Mouse (Mus musculus) heart, embryonic 16.5 days (tissue): ENCODE results near the gene Tbx15. TPM values are rescaled to one million over a fixed set of nuclear protein-coding genes. Genes with fewer than 3 reads are reported as not detected.

Source experiments
- ATAC-seq: fragments of 200-750 bp; cut with Nextera tagmentation; replicated peaks from 2 replicates; pipeline ENCODE4 v1.8.0; 2017; ENCODE audit warnings: moderate number of reproducible peaks; ENCODE audit not compliant: insufficient read depth, low FRiP score; ENCODE audit errors: extremely low read depth
- H3K27ac ChIP-seq: fragments of 300-500 bp; sonication (generic); 2 replicates; pipeline ENCODE4 v1.5.1; 2014; ENCODE audit warnings: mild to moderate bottlenecking, low read length, control low read depth, moderate library complexity
- H3K27me3 ChIP-seq: fragments of 300-500 bp; sonication (generic); 2 replicates; pipeline ENCODE4 v1.6.1; 2014; ENCODE audit warnings: low read length, mixed read lengths; ENCODE audit not compliant: control insufficient read depth, insufficient read depth
- H3K36me3 ChIP-seq: fragments of 300-500 bp; sonication (generic); 2 replicates; pipeline ENCODE4 v1.6.1; 2014; ENCODE audit not compliant: control insufficient read depth, insufficient read depth
- H3K4me1 ChIP-seq: fragments of 300-500 bp; sonication (generic); 2 replicates; pipeline ENCODE4 v1.6.1; 2014; ENCODE audit warnings: low read length, mixed read lengths; ENCODE audit not compliant: control insufficient read depth, insufficient read depth
- H3K4me2 ChIP-seq: fragments of 300-500 bp; sonication (generic); 2 replicates; pipeline ENCODE4 v1.6.1; 2014; ENCODE audit warnings: low read depth, mild to moderate bottlenecking, control low read depth, low read length
- H3K4me3 ChIP-seq: fragments of 300-500 bp; sonication (generic); 2 replicates; pipeline ENCODE4 v1.5.1; 2014; ENCODE audit warnings: mild to moderate bottlenecking, control low read depth, low read length
- H3K9ac ChIP-seq: fragments of 300-500 bp; sonication (generic); 2 replicates; pipeline ENCODE4 v1.6.1; 2014; ENCODE audit warnings: low read length, control low read depth
- H3K9me3 ChIP-seq: fragments of 300-500 bp; sonication (generic); replicated peaks from 2 replicates; pipeline ENCODE4 v1.6.1; 2016; ENCODE audit warnings: low read length; ENCODE audit not compliant: control insufficient read depth
- WGBS: fragments of 180-500 bp; shearing (Covaris S2); extraction: QIAGEN DNeasy Blood & Tissue Kit; methylation state at CpG from one replicate; pipeline ENCODE4 v1.1.7; 2014; 5-methylcytosine and 5-hydroxymethylcytosine counted together
- polyA plus RNA-seq: library from polyadenylated mRNA; unstranded; fragments of >200 nt; fragmentation: Nextera tagmentation; extraction: Ambion mirVana; gene quantifications from 2 replicates; pipeline ENCODE4 v1.2.1, GENCODE M21; 2015

Tbx15 gene
- polyA plus RNA-seq, 1 experiment from 2014 or later, result 0.12 TPM

GRCm38 (mm10) chr3:99235116-99235803 lies 4.9 kb upstream of the Tbx15 start:
- Histone ChIP-seq H3K27me3 (peaks cover 55% of the 10 kb centered on the region), H3K4me1 (peaks cover 8% of the 10 kb centered on the region), H3K27ac (no peak overlapping the region), H3K36me3 (no peaks in the 10 kb centered on the region), H3K9me3 (no peaks in the 10 kb centered on the region), H3K4me3 (no peak overlapping the region), H3K9ac (no peak overlapping the region), H3K4me2 (no peak overlapping the region)
- 9% methylated on average over 23 of the region's 23 CpGs for WGBS
- ATAC-seq, result no peak

DNA sequence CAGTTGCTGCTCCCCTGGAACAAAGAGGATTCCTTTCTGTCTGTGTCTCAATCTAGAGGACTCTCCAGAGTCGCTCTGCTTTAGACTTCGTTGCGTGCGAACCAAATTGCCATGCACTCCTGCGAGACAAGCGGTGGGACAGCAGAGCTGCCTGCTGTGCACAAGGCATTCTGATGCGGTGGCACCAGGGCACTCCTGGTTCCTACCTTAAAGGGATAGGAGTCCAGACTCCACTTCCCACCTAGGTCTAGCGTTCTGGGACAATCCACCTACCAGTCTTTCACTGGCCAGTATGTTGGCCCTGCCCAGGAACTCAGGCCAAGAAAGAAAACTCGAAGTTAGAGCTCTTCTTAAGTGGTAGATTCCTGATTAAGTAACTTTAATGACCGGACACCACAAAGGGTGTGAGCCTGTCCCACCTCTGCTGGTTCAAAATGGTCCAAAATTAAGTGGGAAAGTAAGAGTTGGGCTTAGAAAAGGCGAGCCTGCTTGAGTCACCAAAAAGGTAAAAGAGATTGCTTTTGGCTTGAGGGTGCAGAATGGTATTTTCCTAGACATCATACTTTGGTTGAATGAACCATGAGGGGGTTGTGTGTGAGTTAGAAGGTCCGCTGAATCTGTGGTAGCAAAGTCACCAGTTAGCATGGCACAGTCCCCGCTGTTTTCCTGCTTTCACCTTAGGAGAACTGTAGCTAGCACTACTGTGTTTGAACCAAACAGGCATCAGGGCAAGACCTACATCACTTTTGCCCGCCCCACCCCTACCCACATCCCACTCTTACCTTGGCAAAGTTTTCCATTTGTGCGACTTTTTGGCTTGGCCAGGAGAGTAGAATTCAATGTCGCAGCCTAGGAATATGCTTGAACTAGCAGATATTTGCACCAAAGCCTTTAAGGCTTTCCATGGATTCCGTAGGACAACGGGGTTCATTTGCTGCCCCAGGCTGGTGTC lies 4.1 kb upstream of the Tbx15 start:
- no peaks in the 10 kb centered on the region for H3K36me3 ChIP-seq
- H3K9ac ChIP-seq, result no peak overlapping the region
- H3K27me3 ChIP-seq, result peaks cover 56% of the 10 kb centered on the region
- no peak overlapping the region for H3K4me3 ChIP-seq
- H3K4me2 ChIP-seq, result no peak overlapping the region
- peaks cover 8% of the 10 kb centered on the region for H3K4me1 ChIP-seq
- no peak overlapping the region for H3K27ac ChIP-seq
- 6% methylated on average over 18 of the region's 18 CpGs for WGBS
- ATAC-seq, result no peak
- no peaks in the 10 kb centered on the region for H3K9me3 ChIP-seq

GRCm38 (mm10) chr3:99238691-99239090 lies 1.5 kb upstream of the Tbx15 start:
- H3K27ac ChIP-seq, result no peak overlapping the region
- H3K4me1 ChIP-seq, result peaks cover 5% of the 10 kb centered on the region
- H3K9me3 ChIP-seq, result no peaks in the 10 kb centered on the region
- peaks cover 81% of the 10 kb centered on the region for H3K27me3 ChIP-seq
- no peak overlapping the region for H3K9ac ChIP-seq
- H3K4me2 ChIP-seq, result no peak overlapping the region
- ATAC-seq, result no peak
- H3K36me3 ChIP-seq, result no peaks in the 10 kb centered on the region
- 13% methylated on average over 1 of the region's 1 CpGs for WGBS
- H3K4me3 ChIP-seq, result no peak overlapping the region

- Histone ChIP-seq H3K27ac (no peak overlapping the region), H3K27me3 (peaks cover 84% of the 10 kb centered on the region), H3K9me3 (no peaks in the 10 kb centered on the region), H3K4me3 (no peak overlapping the region), H3K36me3 (no peaks in the 10 kb centered on the region), H3K9ac (no peak overlapping the region), H3K4me1 (peaks cover under 1% of the 10 kb centered on the region; the same call in 1 of the 2 replicates), H3K4me2 (no peak overlapping the region)
- WGBS, result 3% methylated on average over 20 of the region's 20 CpGs
- ATAC-seq, result no peak
Measured at GRCm38 (mm10) chr3:99239301-99240045, 708 bp upstream of the Tbx15 start.

GRCm38 (mm10) chr3:99240811-99241738 lies 894 bp downstream of the Tbx15 start:
- H3K9ac ChIP-seq, result no peak overlapping the region
- H3K36me3 ChIP-seq, result no peaks in the 10 kb centered on the region
- ATAC-seq, result no peak
- H3K4me3 ChIP-seq, result peak overlapping the region; percentile 32
- WGBS, result 1% methylated on average over 50 of the region's 50 CpGs
- H3K4me2 ChIP-seq, result peak overlapping the region; percentile 46
- peaks cover 85% of the 10 kb centered on the region for H3K27me3 ChIP-seq
- H3K27ac ChIP-seq, result no peak overlapping the region
- no peaks in the 10 kb centered on the region for H3K4me1 ChIP-seq
- no peaks in the 10 kb centered on the region for H3K9me3 ChIP-seq

DNA sequence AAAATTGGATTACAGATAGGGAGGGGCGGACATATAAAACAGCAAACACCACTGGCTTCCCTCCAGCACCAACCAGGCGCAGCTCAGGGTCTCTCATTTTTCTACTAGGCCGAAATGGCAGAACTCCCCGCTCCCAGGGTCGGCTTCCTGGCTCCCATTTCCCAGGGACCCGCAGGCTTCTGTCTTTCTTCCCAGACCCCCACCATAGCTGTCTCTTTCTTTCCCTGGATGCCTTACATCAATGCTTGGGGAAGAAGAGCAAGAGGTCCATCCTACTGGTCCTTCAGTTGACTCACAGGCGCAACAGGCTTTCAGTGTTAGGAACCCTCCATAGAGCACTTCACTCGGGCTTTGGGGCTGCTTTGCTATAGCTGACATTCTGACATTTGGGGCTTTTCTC lies 2.3 kb downstream of the Tbx15 start:
- WGBS, result 10% methylated on average over 8 of the region's 8 CpGs
- no peaks in the 10 kb centered on the region for H3K4me1 ChIP-seq
- H3K27ac ChIP-seq, result no peak overlapping the region
- H3K9ac ChIP-seq, result no peak overlapping the region
- no peaks in the 10 kb centered on the region for H3K9me3 ChIP-seq
- H3K4me2 ChIP-seq, result no peak overlapping the region
- H3K27me3 ChIP-seq, result peaks cover 91% of the 10 kb centered on the region
- ATAC-seq, result no peak
- H3K4me3 ChIP-seq, result no peak overlapping the region
- H3K36me3 ChIP-seq, result no peaks in the 10 kb centered on the region

DNA sequence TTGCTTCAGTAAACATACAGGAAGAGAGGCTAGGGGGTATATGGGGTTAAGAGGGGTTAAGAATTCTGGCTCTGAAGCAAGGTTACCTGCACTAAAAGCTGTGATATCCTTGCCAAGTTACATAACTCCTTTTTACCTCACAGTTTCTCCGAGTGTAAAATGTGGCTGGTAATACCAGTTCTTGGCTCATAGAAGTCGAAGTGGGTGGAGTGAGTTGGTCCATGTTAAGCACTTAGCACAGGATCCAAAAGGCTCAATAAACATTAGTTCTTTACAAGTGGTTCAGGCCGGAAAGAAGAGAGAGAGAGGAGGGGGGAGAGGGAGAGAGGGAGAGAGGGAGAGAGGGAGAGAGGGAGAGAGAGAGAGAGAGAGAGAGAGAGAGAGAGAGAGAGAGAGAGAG lies 5.2 kb downstream of the Tbx15 start:
- Histone ChIP-seq H3K4me1 (no peaks in the 10 kb centered on the region), H3K27me3 (peaks cover 84% of the 10 kb centered on the region), H3K27ac (no peak overlapping the region), H3K9me3 (no peaks in the 10 kb centered on the region), H3K36me3 (no peaks in the 10 kb centered on the region), H3K4me3 (no peak overlapping the region), H3K4me2 (no peak overlapping the region), H3K9ac (no peak overlapping the region)
- no peak for ATAC-seq
- 13% methylated on average over 3 of the region's 3 CpGs for WGBS

DNA sequence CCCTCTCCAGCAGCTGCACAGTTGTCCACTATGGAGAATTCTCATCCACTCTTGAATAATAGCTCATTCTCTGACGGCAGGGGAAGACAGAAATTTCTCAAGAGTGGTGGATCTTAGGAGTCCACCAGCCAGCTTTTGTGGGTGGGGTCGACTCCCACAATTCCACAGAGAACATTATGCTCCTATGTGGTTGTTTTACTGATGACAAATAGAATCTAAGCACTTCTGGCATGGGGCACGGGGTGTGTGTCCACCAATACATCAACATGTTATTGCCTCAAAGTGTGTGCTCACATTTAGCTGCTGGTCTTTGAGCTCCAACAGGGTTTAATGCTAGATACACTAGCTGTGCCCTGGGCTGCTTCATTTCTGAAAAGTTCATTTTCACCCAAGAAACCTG lies 6.4 kb downstream of the Tbx15 start:
- Histone ChIP-seq H3K9ac (no peak overlapping the region), H3K27me3 (peaks cover 91% of the 10 kb centered on the region), H3K36me3 (no peaks in the 10 kb centered on the region), H3K4me2 (no peak overlapping the region), H3K9me3 (no peaks in the 10 kb centered on the region), H3K4me3 (no peak overlapping the region), H3K27ac (no peak overlapping the region), H3K4me1 (no peaks in the 10 kb centered on the region)
- WGBS, result 28% methylated on average over 3 of the region's 3 CpGs
- ATAC-seq, result no peak
